ENCODE assay signal across 17 mouse cellular contexts in the genomic region with DNA sequence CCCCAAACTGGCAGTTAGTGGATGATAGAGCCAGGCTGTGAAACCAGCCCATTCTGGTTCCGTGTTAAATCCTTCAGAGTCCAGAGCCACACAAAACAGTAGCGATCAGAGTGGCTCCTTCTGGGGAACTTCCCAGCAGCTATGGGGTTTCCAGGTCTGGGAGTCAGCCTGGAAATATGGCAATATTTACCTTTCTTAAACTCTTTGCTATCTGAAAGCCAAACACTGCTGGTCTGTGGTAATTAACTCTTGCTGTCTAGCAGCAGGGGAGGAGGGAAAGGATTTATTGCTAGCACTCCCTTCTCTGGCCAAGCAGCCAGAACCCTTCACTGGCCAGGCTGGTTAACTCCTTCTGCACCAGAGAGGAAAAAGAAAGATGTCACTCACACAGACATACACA.
DNase-seq lines count a peak whose midpoint lies in the region; ATAC-seq lines count a peak whose summit lies in the region.
"Had no signal": no experiment of that assay in that cellular context is flagged by ENCODE, and none has a peak within 500 bp of the region (broad histone marks: within the 10 kb centered on the region; RNA-seq: fewer than 3 reads in every experiment).

No protein-coding gene starts in this region.

- H3K27me3 ChIP-seq in intestine, embryonic 16.5 days (replicated peaks; ENCODE audit: control insufficient read depth, insufficient read depth, low read length): no peaks in the 10 kb centered on the region
- H3K27me3 ChIP-seq in stomach, embryonic 14.5 days (ENCODE audit: control insufficient read depth, insufficient read depth, low read length): no peaks in the 10 kb centered on the region
- H3K27me3 ChIP-seq: liver, embryonic 15.5 days; midbrain, embryonic 12.5 days had no signal

- no peaks in the 10 kb centered on the region for H3K9me3 ChIP-seq in intestine, embryonic 16.5 days (ENCODE audit: control insufficient read depth, low read length)
- H3K9me3 ChIP-seq in stomach, embryonic 14.5 days (ENCODE audit: control insufficient read depth, low read depth, low read length): no peaks in the 10 kb centered on the region
- H3K9me3 ChIP-seq: hindbrain, embryonic 10.5 days; liver, embryonic 15.5 days; midbrain, embryonic 12.5 days had no signal

- H3K9ac ChIP-seq in intestine, embryonic 16.5 days (ENCODE audit: low read depth, low read length): no peak overlapping the region
- no peak overlapping the region for H3K9ac ChIP-seq in stomach, embryonic 14.5 days (replicated peaks; ENCODE audit: low read depth, low read length)
- H3K9ac ChIP-seq: liver, embryonic 15.5 days; midbrain, embryonic 12.5 days had no signal

- peaks cover 10% of the 10 kb centered on the region; the same call in 1 of the 2 replicates for H3K4me1 ChIP-seq in intestine, embryonic 16.5 days (ENCODE audit: control insufficient read depth, insufficient read depth, low read length)
- no peaks in the 10 kb centered on the region for H3K4me1 ChIP-seq in stomach, embryonic 14.5 days (ENCODE audit: control insufficient read depth, insufficient read depth, low read length)
- H3K4me1 ChIP-seq: hindbrain, embryonic 10.5 days; liver, embryonic 15.5 days; midbrain, embryonic 12.5 days had no signal

- DNase-seq in left cerebral cortex, postnatal 4 days: peak; percentile 7
- no peak for DNase-seq in left cerebral cortex, postnatal 10 days (ENCODE audit: extremely low spot score in 1 of 2, low spot score in 2 of 2)
- DNase-seq in embryo, embryonic 11 days: peak; percentile 46
- DNase-seq in layer of hippocampus, postnatal 25 days (ENCODE audit: extremely low spot score in 1 of 2, low spot score in 1 of 2): no peak
- DNase-seq in B cell, adult 2 months: no peak
- DNase-seq: cerebellum, adult 11 months; gastrocnemius, postnatal 14 days; kidney, adult 18-20 months had no signal

- peak; percentile 84 for ATAC-seq in intestine, embryonic 16.5 days
- peak; percentile 82 for ATAC-seq in stomach, embryonic 14.5 days (ENCODE audit: insufficient number of reproducible peaks, insufficient read depth, low FRiP score, low read depth)
- ATAC-seq: CD4-positive, CD25-positive, alpha-beta regulatory T cell, adult 4 months; forebrain, embryonic 16.5 days had no signal

- no peak overlapping the region for H3K4me2 ChIP-seq in intestine, embryonic 16.5 days (ENCODE audit: low read depth, low read length)
- H3K4me2 ChIP-seq in stomach, embryonic 14.5 days (replicated peaks; ENCODE audit: low read depth, low read length): no peak overlapping the region; the same call in 1 of the 2 replicates
- H3K4me2 ChIP-seq: liver, embryonic 15.5 days; midbrain, embryonic 12.5 days had no signal

- H3K27ac ChIP-seq in intestine, embryonic 16.5 days (ENCODE audit: low read length): peak overlapping the region; percentile 71
- H3K27ac ChIP-seq in stomach, embryonic 14.5 days (ENCODE audit: low read length): peak overlapping the region; percentile 59
- H3K27ac ChIP-seq: hindbrain, embryonic 10.5 days; liver, embryonic 15.5 days; midbrain, embryonic 12.5 days had no signal

- 10% methylated on average over 2 of the region's 2 CpGs for WGBS in intestine, embryonic 16.5 days
- WGBS in stomach, embryonic 14.5 days: 13% methylated on average over 2 of the region's 2 CpGs

- no peaks in the 10 kb centered on the region for H3K36me3 ChIP-seq in intestine, embryonic 16.5 days (ENCODE audit: control insufficient read depth, insufficient read depth, low read length)
- no peaks in the 10 kb centered on the region for H3K36me3 ChIP-seq in stomach, embryonic 14.5 days (ENCODE audit: control insufficient read depth, insufficient read depth, low read length)
- H3K36me3 ChIP-seq: hindbrain, embryonic 10.5 days; midbrain, embryonic 12.5 days had no signal

- H3K4me3 ChIP-seq in intestine, embryonic 16.5 days (ENCODE audit: low read length): no peak overlapping the region
- H3K4me3 ChIP-seq in stomach, embryonic 14.5 days (ENCODE audit: low read depth, low read length): no peak overlapping the region
- H3K4me3 ChIP-seq: erythroblast, embryonic 14.5 days; hindbrain, embryonic 10.5 days; liver, embryonic 15.5 days; midbrain, embryonic 12.5 days; myocyte had no signal

- intact Hi-C loops in left cerebral cortex, postnatal 4 days (cut with DNase I): loop anchor here (10.0 kb wide), 1 partner anchor 1708 kb away; no protein-coding TSS in a partner anchor
- intact Hi-C loops in left cerebral cortex, postnatal 10 days (cut with DNase I): no loop called here

Comparison
In these comparisons a context has a peak if more than half of its experiments do, and no peak if none do; other contexts are left out.
1. DNase-seq: peak in left cerebral cortex, postnatal 4 days (single experiment) and embryo, embryonic 11 days (single experiment); none in left cerebral cortex, postnatal 10 days (0 of 2), layer of hippocampus, postnatal 25 days (0 of 2) and B cell, adult 2 months (0 of 2).